Mouse (Mus musculus) embryonic fibroblast, embryonic 13.5 days (primary cell): ENCODE results near the gene Ier5l.

ENCODE experiments used
- CTCF ChIP-seq: IDR thresholded peaks from 2 replicates; pipeline ENCODE4 v1.5.1; 2011; ENCODE audit warnings: mild to moderate bottlenecking, control low read depth, low read length, moderate library complexity, borderline replicate concordance; ENCODE audit not compliant: insufficient read depth
- POLR2A ChIP-seq: IDR thresholded peaks from 2 replicates; pipeline ENCODE4 v1.6.1; 2011; ENCODE audit warnings: low read depth, mild to moderate bottlenecking, control low read depth, low read length, moderate library complexity

DNA sequence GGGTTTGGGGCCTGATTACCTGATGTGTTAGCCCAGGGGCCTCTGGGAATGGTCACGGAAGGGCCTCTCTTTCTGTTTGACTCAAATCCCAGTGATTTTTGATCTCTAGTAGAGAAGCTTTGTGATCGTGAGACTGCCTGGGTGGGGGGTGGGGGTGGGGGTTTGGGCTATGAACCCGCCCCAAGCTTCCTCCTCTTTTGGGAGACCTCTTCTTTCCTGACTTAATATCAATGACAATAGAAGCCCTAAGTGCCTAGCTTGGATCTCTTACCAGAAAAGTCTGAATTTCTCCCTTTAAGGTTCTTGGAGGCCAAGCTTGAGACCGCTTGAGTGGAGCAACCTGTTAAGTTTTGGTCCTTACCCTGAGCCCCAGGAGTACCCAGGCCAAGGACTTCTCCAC is 757 bp upstream of the Ier5l start:
- no peak for TF ChIP-seq CTCF
- TF ChIP-seq POLR2A = no peak
